Mouse (Mus musculus): ENCODE results near the gene Gm11549. TPM values are rescaled to one million over a fixed set of nuclear protein-coding genes. Genes with fewer than 3 reads are reported as not detected.

Gm11549 gene
- polyA plus RNA-seq, 1 experiment from 2014 or later = not detected

- H3K4me3 ChIP-seq = no peak overlapping the region
- 77% methylated on average over 1 of the region's 1 CpGs for WGBS
These were observed 33.2 kb downstream of the Gm11549 start for GRCm38 (mm10) chr3:36488367-36488766.

GRCm38 (mm10) chr3:36486881-36487280, 34.7 kb downstream of the Gm11549 start:
- 91% methylated on average over 6 of the region's 6 CpGs for WGBS
- no peaks in the 10 kb centered on the region for H3K9me3 ChIP-seq (replicated peaks)
- H3K4me3 ChIP-seq = no peak overlapping the region
- peaks cover 11% of the 10 kb centered on the region for H3K4me1 ChIP-seq
- no peaks in the 10 kb centered on the region for H3K36me3 ChIP-seq
- no peak for DNase-seq (ENCODE audit: low spot score)
- H3K27ac ChIP-seq = no peak overlapping the region
- H3K27me3 ChIP-seq (ENCODE audit: low read depth, poor library complexity, severe bottlenecking) = no peaks in the 10 kb centered on the region

More at GRCm38 (mm10) chr3:36488367-36488766, 33.2 kb downstream of the Gm11549 start:
- no peak for DNase-seq (ENCODE audit: low spot score)
- Histone ChIP-seq H3K27ac (no peak overlapping the region), H3K4me1 (no peaks in the 10 kb centered on the region), H3K36me3 (no peaks in the 10 kb centered on the region), H3K27me3 (ENCODE audit: low read depth, poor library complexity, severe bottlenecking) (no peaks in the 10 kb centered on the region), H3K9me3 (replicated peaks) (no peaks in the 10 kb centered on the region)

GRCm38 (mm10) chr3:36486176-36486575, 35.4 kb downstream of the Gm11549 start:
- 56% methylated on average over 6 of the region's 6 CpGs for WGBS
- H3K27me3 ChIP-seq (ENCODE audit: low read depth, poor library complexity, severe bottlenecking) = no peaks in the 10 kb centered on the region
- H3K36me3 ChIP-seq = no peaks in the 10 kb centered on the region
- no peak overlapping the region for H3K4me3 ChIP-seq
- H3K4me1 ChIP-seq = peaks cover 15% of the 10 kb centered on the region
- H3K27ac ChIP-seq = no peak overlapping the region
- no peaks in the 10 kb centered on the region for H3K9me3 ChIP-seq (replicated peaks)
- DNase-seq (ENCODE audit: low spot score) = no peak

GRCm38 (mm10) chr3:36484292-36484691, 37.3 kb downstream of the Gm11549 start:
- Histone ChIP-seq H3K36me3 (no peaks in the 10 kb centered on the region), H3K4me1 (peaks cover 15% of the 10 kb centered on the region), H3K27me3 (ENCODE audit: low read depth, poor library complexity, severe bottlenecking) (no peaks in the 10 kb centered on the region), H3K4me3 (no peak overlapping the region), H3K27ac (no peak overlapping the region), H3K9me3 (replicated peaks) (no peaks in the 10 kb centered on the region)
- WGBS = 91% methylated on average over 4 of the region's 4 CpGs
- DNase-seq (ENCODE audit: low spot score) = no peak

- H3K9me3 ChIP-seq (replicated peaks) = no peaks in the 10 kb centered on the region
- H3K36me3 ChIP-seq = no peaks in the 10 kb centered on the region
- no peak for DNase-seq (ENCODE audit: low spot score)
- 59% methylated on average over 9 of the region's 9 CpGs for WGBS
- no peaks in the 10 kb centered on the region for H3K27me3 ChIP-seq (ENCODE audit: low read depth, poor library complexity, severe bottlenecking)
- peaks cover 15% of the 10 kb centered on the region for H3K4me1 ChIP-seq
- H3K27ac ChIP-seq = no peak overlapping the region
- H3K4me3 ChIP-seq = no peak overlapping the region
These were observed 38.7 kb downstream of the Gm11549 start for GRCm38 (mm10) chr3:36482940-36483339.

GRCm38 (mm10) chr3:36481776-36482193, 39.8 kb downstream of the Gm11549 start:
- Histone ChIP-seq H3K36me3 (no peaks in the 10 kb centered on the region), H3K4me1 (peaks cover 19% of the 10 kb centered on the region), H3K4me3 (no peak overlapping the region), H3K27me3 (ENCODE audit: low read depth, poor library complexity, severe bottlenecking) (no peaks in the 10 kb centered on the region), H3K9me3 (replicated peaks) (no peaks in the 10 kb centered on the region), H3K27ac (peak overlapping the region; percentile 77)
- peak; percentile 44 for DNase-seq (ENCODE audit: low spot score)
- WGBS = 20% methylated on average over 11 of the region's 11 CpGs

GRCm38 (mm10) chr3:36480486-36480885, 41.1 kb downstream of the Gm11549 start:
- Histone ChIP-seq H3K9me3 (replicated peaks) (no peaks in the 10 kb centered on the region), H3K27ac (no peak overlapping the region), H3K27me3 (ENCODE audit: low read depth, poor library complexity, severe bottlenecking) (no peaks in the 10 kb centered on the region), H3K36me3 (no peaks in the 10 kb centered on the region), H3K4me3 (no peak overlapping the region), H3K4me1 (peaks cover 27% of the 10 kb centered on the region)
- 95% methylated on average over 2 of the region's 2 CpGs for WGBS
- no peak for DNase-seq (ENCODE audit: low spot score)

GRCm38 (mm10) chr3:36478776-36479175, 42.8 kb downstream of the Gm11549 start:
- Histone ChIP-seq H3K9me3 (replicated peaks) (no peaks in the 10 kb centered on the region), H3K4me3 (no peak overlapping the region), H3K36me3 (no peaks in the 10 kb centered on the region), H3K27me3 (ENCODE audit: low read depth, poor library complexity, severe bottlenecking) (no peaks in the 10 kb centered on the region), H3K4me1 (peaks cover 38% of the 10 kb centered on the region), H3K27ac (no peak overlapping the region)
- 95% methylated on average over 8 of the region's 8 CpGs for WGBS
- no peak for DNase-seq (ENCODE audit: low spot score)

GRCm38 (mm10) chr3:36476261-36477155, 45.1 kb downstream of the Gm11549 start:
- Histone ChIP-seq H3K27me3 (ENCODE audit: low read depth, poor library complexity, severe bottlenecking) (no peaks in the 10 kb centered on the region), H3K9me3 (replicated peaks) (no peaks in the 10 kb centered on the region), H3K36me3 (no peaks in the 10 kb centered on the region), H3K4me3 (peak overlapping the region; percentile 72), H3K27ac (peak overlapping the region; percentile 86), H3K4me1 (peaks cover 23% of the 10 kb centered on the region)
- no peak for DNase-seq (ENCODE audit: low spot score)
- WGBS = 23% methylated on average over 20 of the region's 20 CpGs

- Histone ChIP-seq H3K4me1 (peaks cover 22% of the 10 kb centered on the region), H3K36me3 (no peaks in the 10 kb centered on the region), H3K27ac (peak within 1 kb of the TSS; percentile 86), H3K4me3 (peak within 1 kb of the TSS; percentile 72), H3K9me3 (replicated peaks) (no peaks in the 10 kb centered on the region), H3K27me3 (ENCODE audit: low read depth, poor library complexity, severe bottlenecking) (no peaks in the 10 kb centered on the region)
- DNase-seq (ENCODE audit: low spot score) = peak; percentile 94
- under 1% methylated on average over 32 of the region's 32 CpGs for WGBS
These were observed 46.0 kb downstream of the Gm11549 start, which contains the start of the genes Anxa5 and 1810062G17Rik for GRCm38 (mm10) chr3:36475532-36476087. TSS of gene Anxa5 (minus strand) at chr3:36475894. TSS of gene 1810062G17Rik (plus strand) at chr3:36475937.

GRCm38 (mm10) chr3:36474938-36475483, 46.6 kb downstream of the Gm11549 start:
- no peaks in the 10 kb centered on the region for H3K9me3 ChIP-seq (replicated peaks)
- 4% methylated on average over 24 of the region's 24 CpGs for WGBS
- H3K4me1 ChIP-seq = peaks cover 22% of the 10 kb centered on the region
- no peaks in the 10 kb centered on the region for H3K27me3 ChIP-seq (ENCODE audit: low read depth, poor library complexity, severe bottlenecking)
- DNase-seq (ENCODE audit: low spot score) = no peak
- H3K27ac ChIP-seq = peak overlapping the region; percentile 86
- no peaks in the 10 kb centered on the region for H3K36me3 ChIP-seq
- H3K4me3 ChIP-seq = peak overlapping the region; percentile 72

- H3K27ac ChIP-seq = no peak overlapping the region
- H3K4me3 ChIP-seq = peak overlapping the region; percentile 72; the same call in 1 of the 2 replicates
- peaks cover 22% of the 10 kb centered on the region for H3K4me1 ChIP-seq
- whole genome bisulfite sequencing = 80% methylated on average over 5 of the region's 5 CpGs
- DNase-seq (ENCODE audit: low spot score) = no peak
- H3K27me3 ChIP-seq (ENCODE audit: low read depth, poor library complexity, severe bottlenecking) = no peaks in the 10 kb centered on the region
- no peaks in the 10 kb centered on the region for H3K36me3 ChIP-seq
- H3K9me3 ChIP-seq (replicated peaks) = no peaks in the 10 kb centered on the region
These were observed 47.2 kb downstream of the Gm11549 start for GRCm38 (mm10) chr3:36474421-36474820.

GRCm38 (mm10) chr3:36473222-36473621, 48.4 kb downstream of the Gm11549 start:
- Histone ChIP-seq H3K4me3 (no peak overlapping the region), H3K27ac (no peak overlapping the region), H3K27me3 (ENCODE audit: low read depth, poor library complexity, severe bottlenecking) (no peaks in the 10 kb centered on the region), H3K9me3 (replicated peaks) (no peaks in the 10 kb centered on the region), H3K36me3 (no peaks in the 10 kb centered on the region), H3K4me1 (peaks cover 27% of the 10 kb centered on the region)
- no peak for DNase-seq (ENCODE audit: low spot score)
- WGBS = 96% methylated on average over 5 of the region's 5 CpGs

All from limb, embryonic 10.5 days (tissue).